Mouse (Mus musculus) right cerebral cortex, postnatal 10 days (tissue): ENCODE measurements around the gene Adipor2.
A peak's percentile ranks its signal among the peaks of the same experiment; 100 is the strongest.

Experiments used
- DNase-seq, 2 experiments: peaks; one replicate each; pipeline ENCODE4 v3.0.0; 2021; ENCODE audit warnings: low spot score in 2 of 2

The Adipor2 gene

DNA sequence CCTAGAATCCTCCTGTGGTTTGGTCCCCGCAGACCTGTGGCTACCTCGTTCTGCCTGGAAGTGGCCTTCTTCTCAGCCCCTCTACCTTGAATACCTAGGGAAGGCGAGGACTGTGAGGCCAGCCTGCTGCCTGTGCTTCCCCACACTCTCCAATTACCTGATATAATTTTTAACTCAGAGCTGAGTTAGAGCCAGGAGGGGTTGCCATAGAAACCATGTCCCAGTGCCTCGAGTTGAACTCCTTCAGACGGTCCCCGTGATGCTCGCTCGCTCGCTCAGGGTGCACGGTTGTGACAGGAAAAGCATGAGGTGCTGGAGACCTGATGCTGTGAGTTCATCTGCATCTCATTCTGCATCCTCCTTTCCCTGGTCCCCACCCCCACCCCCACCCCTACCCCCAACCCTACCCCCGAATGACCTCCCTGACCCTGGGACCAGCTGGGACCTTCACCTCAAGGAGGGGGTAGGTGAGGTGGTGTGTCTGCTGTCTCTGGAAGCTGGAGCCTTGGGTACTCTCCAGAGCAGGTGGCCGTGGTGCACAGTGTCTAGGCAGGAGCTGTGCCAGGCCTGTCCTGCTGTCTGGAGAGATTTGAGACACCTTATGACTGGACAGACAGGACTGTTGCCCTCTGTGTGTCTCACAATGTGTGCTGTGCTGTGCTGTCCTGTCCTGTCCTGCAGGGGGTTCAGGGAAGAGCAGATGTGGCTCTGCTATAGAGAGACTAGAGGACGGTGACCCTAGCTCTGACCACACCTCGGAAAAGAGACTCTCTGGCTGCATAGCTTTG lies 103.7 kb downstream of the Adipor2 start:
- DNase-seq: peak; percentile 81 to 85

DNA sequence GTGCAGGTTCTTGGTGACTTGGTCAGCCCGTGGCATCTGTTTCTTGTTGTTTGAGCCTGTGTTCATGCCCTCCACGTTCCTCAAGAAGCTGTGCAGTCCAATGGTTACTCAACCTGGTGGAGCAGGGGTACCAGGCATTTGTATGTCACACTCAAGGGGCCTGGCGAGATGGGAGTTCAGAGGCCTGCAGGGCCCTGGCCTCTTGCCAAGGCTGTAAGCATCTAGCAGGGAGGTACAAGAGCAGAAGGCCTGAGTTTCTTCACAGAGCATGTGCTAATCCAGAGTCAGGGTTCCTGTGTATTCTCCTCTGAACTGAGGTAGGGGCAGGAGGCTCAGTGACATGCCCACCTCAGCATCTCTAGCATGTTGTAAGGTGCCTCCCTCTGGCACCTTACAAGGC lies 104.4 kb downstream of the Adipor2 start:
- DNase-seq: peak; percentile 41 to 51

DNA sequence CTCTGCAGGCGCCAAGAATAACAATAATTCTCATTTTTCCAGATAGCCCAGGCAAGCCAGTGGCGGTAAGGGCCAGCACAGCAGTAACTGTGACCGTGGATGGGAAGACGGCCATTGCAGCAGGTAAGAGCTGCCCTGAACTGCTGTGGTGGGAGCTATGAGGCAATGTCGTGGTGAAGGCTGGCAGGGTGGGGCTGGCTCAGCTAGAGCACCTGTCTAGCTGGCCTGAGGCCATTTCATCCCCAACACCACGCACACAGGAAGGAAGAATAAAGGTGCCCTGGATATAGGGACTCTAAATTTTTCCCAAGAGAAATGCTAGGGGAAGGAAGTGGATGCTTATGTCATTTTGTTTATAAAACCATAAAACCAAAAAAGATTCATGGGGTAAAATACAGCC lies 105.1 kb downstream of the Adipor2 start:
- peak in 1 of 2 experiments; percentile 30 for DNase-seq

DNA sequence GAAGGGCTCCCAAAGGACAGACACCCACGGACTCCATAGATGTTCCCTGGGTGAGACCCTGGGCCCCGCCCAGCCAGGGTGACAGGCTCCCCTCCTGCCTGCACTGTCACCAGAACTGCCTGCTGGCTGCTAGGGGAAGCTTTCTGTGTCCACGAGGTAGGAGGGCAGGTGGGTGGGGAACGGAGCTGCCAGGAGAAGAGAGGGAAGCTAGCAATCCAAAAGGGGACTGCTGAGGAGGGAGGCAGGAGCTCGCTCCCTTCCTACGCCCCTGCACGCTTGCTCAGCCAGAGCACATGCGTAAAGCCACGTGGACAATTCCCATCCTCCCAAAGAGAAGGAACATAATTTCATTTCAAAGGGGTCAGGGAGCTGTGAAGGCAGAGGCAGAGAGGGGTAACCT lies 107.3 kb downstream of the Adipor2 start:
- DNase-seq: peak; percentile 66 to 74

DNA sequence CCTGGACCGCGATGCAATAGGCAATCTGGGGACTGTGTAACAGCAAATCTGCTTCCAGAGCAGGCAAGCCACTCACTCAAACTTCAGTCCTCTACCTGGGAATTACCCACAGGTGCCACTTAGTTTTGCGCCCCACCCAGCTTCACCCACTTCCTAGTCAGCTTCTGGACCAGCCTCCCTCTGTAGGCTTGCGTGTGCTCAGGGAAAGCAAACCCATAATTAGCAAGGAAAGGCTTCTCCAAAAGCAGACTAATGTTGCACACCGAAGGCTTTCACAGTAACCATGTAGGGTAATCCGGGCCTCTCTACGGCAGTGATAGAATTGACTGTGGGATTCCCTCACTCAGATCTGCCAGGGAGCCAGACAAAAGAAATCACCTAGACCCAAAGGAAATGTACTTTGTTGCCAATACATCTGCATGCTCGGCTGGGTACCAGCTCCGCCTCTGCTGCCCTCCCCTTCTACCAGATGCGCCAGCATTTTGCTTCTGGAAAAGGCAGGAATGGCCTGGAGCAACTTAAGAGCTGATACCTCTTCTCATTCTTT lies 109.6 kb downstream of the Adipor2 start:
- peak in 1 of 2 experiments; percentile 29 for DNase-seq

DNA sequence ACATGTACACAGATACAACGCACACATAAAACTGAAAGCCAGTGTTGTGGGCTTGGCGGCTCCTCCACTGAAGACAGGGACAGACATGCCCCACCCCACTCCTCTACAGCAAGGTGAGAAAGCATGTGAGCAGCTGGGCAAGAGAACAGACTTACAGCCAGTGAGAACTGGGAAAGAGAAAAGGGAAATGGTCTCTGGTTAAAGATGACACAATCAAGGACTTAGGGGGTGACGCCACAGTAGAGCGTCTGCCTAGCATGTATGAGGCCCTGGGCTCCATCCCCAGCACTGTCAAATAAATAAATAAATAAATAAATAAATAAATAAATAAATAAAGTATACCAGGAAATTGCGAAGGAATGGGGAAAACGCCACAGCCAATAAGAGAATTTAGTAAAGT lies 114.2 kb downstream of the Adipor2 start:
- no peak for DNase-seq
